Mouse (Mus musculus) small intestine, adult 2 months (tissue): Measurements from ENCODE around the gene Cttn. TPM values are rescaled to one million over a fixed set of nuclear protein-coding genes. Genes with fewer than 3 reads are reported as not detected.
A peak's percentile ranks its signal among the peaks of the same experiment; 100 is the strongest.

Experiments
- H3K27ac ChIP-seq: fragments of 200-500 bp; 2 replicates; pipeline ENCODE4 v1.5.1; 2012; ENCODE audit warnings: low read depth, low read length, control low read depth, inconsistent platforms; ENCODE audit not compliant: insufficient read depth
- H3K27me3 ChIP-seq: fragments of 200-500 bp; 2 replicates; pipeline ENCODE4 v1.6.1; 2012; ENCODE audit warnings: mild to moderate bottlenecking, moderate library complexity, low read length, inconsistent platforms; ENCODE audit not compliant: control insufficient read depth, insufficient read depth
- H3K36me3 ChIP-seq: fragments of 200-500 bp; 2 replicates; pipeline ENCODE4 v1.6.1; 2012; ENCODE audit warnings: mild to moderate bottlenecking, low read length, control low read depth, inconsistent platforms; ENCODE audit not compliant: control insufficient read depth, insufficient read depth
- H3K4me1 ChIP-seq: fragments of 200-500 bp; 2 replicates; pipeline ENCODE4 v1.6.1; 2012; ENCODE audit warnings: low read length, inconsistent platforms, mixed read lengths; ENCODE audit not compliant: control insufficient read depth, insufficient read depth, insufficient read length
- H3K4me3 ChIP-seq: fragments of 200-500 bp; 2 replicates; pipeline ENCODE4 v1.5.1; 2012; ENCODE audit warnings: low read depth, mild to moderate bottlenecking, control low read depth, inconsistent platforms, low read length, moderate library complexity
- CTCF ChIP-seq: fragments of 200-500 bp; IDR thresholded peaks from 2 replicates; pipeline ENCODE4 v1.5.1; 2012; ENCODE audit warnings: low read depth, mild to moderate bottlenecking, control low read depth, inconsistent platforms, low read length, moderate library complexity, mixed read lengths; ENCODE audit not compliant: insufficient replicate concordance, insufficient read length; ENCODE audit errors: extremely low read depth
- POLR2A ChIP-seq: fragments of 200-500 bp; IDR thresholded peaks from 2 replicates; pipeline ENCODE4 v1.6.1; 2012; ENCODE audit warnings: low read depth, mild to moderate bottlenecking, control low read depth, inconsistent platforms, low read length, moderate library complexity
- WGBS: fragments of 180-500 bp; shearing (Covaris S2); methylation state at CpG from one replicate; pipeline ENCODE4 v1.1.7; 2018; 5-methylcytosine and 5-hydroxymethylcytosine counted together
- polyA plus RNA-seq: library from polyadenylated mRNA; depleted of rRNA; stranded (reverse); fragments of >200 nt; gene quantifications from 2 replicates; pipeline ENCODE4 v1.2.3, GENCODE M21; 2012

The Cttn gene
- polyA plus RNA-seq, 1 experiment, result 127 TPM

DNA sequence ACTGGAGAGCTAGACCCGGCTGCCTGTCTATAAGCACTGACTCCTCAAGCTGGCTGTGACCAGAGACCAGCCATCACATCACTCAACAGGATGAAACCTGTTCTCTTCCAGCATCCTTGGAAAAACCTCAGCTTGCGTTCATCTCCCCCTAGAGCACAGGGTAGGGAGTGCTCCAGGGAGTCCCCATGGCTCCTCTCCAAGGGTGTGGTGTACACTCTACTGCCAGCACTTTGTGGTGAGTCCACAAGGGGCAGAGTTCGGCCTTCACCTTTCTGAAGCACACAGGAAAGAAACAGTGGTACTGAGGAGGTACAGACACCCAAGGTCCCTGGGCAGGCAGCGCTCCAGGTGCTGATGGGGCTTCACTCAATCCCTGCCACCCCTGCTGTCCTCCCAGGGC is 55.0 kb downstream of the Cttn start:
- peaks cover 14% of the 10 kb centered on the region for H3K4me1 ChIP-seq
- H3K36me3 ChIP-seq, result no peaks in the 10 kb centered on the region
- no peaks in the 10 kb centered on the region for H3K27me3 ChIP-seq
- WGBS, result 47% methylated on average over 4 of the region's 4 CpGs
- TF ChIP-seq POLR2A (no peak), CTCF (peak; percentile 59; the same call in 1 of the 2 replicates)
- H3K27ac ChIP-seq, result no peak overlapping the region
- no peak overlapping the region for H3K4me3 ChIP-seq

GRCm38 (mm10) chr7:144414632-144415031 is 56.2 kb downstream of the Cttn start:
- H3K27me3 ChIP-seq, result no peaks in the 10 kb centered on the region
- TF ChIP-seq POLR2A, result no peak
- no peak for TF ChIP-seq CTCF
- H3K4me3 ChIP-seq, result no peak overlapping the region
- H3K36me3 ChIP-seq, result no peaks in the 10 kb centered on the region; the same call in 1 of the 2 replicates
- peaks cover 14% of the 10 kb centered on the region for H3K4me1 ChIP-seq
- no peak overlapping the region for H3K27ac ChIP-seq
- WGBS, result 49% methylated on average over 5 of the region's 5 CpGs

DNA sequence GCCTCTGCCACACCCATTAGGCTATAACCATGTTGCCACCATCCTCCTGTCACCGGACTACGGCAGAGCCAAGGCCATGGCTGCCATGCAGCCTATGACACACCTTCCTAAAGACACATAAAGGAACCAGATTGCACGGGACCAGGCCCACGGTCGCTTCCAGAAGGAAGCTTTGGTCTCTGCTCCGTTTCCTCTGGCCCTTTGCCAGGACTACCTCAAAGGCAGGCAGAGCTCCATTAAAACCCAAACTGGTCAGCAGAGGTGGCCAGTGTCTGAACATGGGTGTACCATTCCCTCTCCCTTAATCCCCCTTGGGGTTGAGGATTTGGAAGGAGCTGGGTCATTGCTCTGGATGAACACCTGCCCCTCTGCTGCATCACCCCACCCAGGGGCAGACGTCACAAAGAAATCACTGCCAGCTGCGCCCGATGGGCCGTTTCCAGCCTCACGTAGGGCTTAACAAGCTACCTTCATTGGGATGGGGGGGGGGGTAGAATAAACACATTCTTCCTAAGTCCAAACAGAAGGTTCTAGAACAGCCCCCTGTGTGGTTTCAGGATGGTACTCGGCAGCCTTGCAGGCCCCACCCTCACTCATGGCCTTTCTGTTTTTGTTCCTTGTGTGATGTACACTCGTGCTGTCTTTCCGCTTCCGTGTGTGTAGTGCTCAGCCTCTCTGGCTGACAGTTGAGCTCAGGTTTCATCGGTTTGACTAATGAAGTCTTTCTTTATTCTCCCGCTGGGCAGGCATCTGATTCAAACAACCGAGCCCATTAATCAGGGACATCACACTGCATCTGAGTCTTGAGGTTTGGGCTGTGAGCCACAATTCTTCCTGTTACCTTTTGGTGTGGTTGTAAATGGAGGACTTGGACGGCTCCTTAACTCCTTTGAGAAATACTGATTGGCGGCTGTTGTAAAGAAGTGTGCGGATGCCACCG is 58.6 kb downstream of the Cttn start:
- 69% methylated on average over 22 of the region's 22 CpGs for WGBS
- H3K4me3 ChIP-seq, result no peak overlapping the region
- no peaks in the 10 kb centered on the region; the same call in 1 of the 2 replicates for H3K36me3 ChIP-seq
- H3K4me1 ChIP-seq, result peaks cover 8% of the 10 kb centered on the region
- H3K27ac ChIP-seq, result no peak overlapping the region
- no peaks in the 10 kb centered on the region for H3K27me3 ChIP-seq
- TF ChIP-seq CTCF (no peak), POLR2A (no peak)

DNA sequence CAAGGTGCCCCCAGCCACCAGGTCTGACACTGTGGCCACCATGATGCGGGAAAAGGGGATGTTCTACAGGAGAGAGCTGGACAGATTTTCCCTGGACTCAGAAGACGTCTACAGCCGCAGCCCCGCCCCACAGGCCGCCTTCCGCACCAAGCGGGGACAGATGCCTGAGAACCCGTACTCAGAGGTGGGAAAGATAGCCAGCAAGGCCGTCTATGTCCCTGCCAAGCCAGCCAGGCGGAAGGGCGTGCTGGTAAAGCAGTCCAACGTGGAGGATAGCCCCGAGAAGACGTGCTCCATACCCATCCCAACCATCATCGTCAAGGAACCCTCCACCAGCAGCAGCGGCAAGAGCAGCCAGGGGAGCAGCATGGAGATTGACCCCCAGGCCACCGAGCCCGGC is 61.1 kb downstream of the Cttn start:
- 82% methylated on average over 18 of the region's 18 CpGs for WGBS
- no peak for TF ChIP-seq POLR2A
- no peak for TF ChIP-seq CTCF
- Histone ChIP-seq H3K27me3 (no peaks in the 10 kb centered on the region), H3K4me3 (no peak overlapping the region), H3K36me3 (no peaks in the 10 kb centered on the region; the same call in 1 of the 2 replicates), H3K4me1 (no peaks in the 10 kb centered on the region), H3K27ac (no peak overlapping the region)

DNA sequence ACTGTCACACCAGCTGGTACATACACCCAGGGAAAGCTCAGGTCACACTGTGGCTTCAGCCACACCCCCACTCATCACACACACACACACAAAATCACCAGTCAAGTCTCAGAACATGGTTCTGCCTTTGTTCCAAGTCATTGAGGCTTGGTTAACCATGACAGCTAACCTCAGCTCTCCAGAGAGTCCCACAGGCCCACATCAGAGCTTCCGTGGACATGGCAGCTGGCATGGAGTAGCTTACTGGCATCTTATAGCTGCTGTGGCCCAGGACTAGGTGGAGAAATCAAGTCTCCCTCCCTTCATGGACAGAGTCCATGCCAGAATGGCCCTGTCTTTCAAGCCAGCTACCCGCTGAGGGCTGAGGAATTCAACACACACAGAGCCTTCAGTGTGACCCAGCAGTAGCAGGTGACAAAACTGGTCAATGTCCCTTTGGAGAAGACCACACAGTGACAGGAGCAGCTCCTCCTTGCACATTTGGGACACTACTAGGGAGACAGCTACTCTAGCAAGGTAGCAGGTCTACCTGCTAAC is 62.3 kb downstream of the Cttn start:
- TF ChIP-seq POLR2A (no peak), CTCF (no peak)
- Histone ChIP-seq H3K4me3 (no peak overlapping the region), H3K27ac (no peak overlapping the region), H3K27me3 (no peaks in the 10 kb centered on the region), H3K4me1 (no peaks in the 10 kb centered on the region), H3K36me3 (no peaks in the 10 kb centered on the region; the same call in 1 of the 2 replicates)
- 93% methylated on average over 2 of the region's 2 CpGs for WGBS

- 83% methylated on average over 4 of the region's 4 CpGs for WGBS
- Histone ChIP-seq H3K36me3 (no peaks in the 10 kb centered on the region; the same call in 1 of the 2 replicates), H3K27ac (no peak overlapping the region), H3K4me1 (peaks cover 4% of the 10 kb centered on the region; the same call in 1 of the 2 replicates), H3K27me3 (no peaks in the 10 kb centered on the region), H3K4me3 (no peak overlapping the region)
- TF ChIP-seq POLR2A (no peak), CTCF (no peak)
These were observed 63.1 kb downstream of the Cttn start for GRCm38 (mm10) chr7:144407675-144408074.

DNA sequence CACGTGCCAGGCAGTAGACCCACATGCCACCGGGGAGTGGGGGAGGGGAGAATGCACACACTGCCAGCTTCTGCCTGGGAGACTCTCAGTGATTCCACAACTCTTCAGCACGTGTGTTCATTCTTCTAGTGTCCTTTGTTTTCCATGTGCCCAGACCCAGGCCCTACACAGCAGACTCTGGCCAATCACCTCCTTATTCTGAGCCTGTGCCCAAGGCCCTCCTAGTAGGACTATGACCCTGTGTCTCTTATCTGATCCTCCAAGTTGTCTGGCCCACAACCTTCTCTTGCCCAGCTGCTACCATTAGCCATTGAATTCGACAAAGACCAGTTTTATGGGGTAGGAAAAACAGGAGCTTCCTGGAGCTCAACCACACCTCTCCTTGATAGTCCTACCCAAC is 68.3 kb downstream of the Cttn start:
- 35% methylated on average over 4 of the region's 4 CpGs for WGBS
- Histone ChIP-seq H3K27ac (no peak overlapping the region), H3K27me3 (no peaks in the 10 kb centered on the region), H3K36me3 (no peaks in the 10 kb centered on the region), H3K4me3 (no peak overlapping the region), H3K4me1 (peaks cover 9% of the 10 kb centered on the region; the same call in 1 of the 2 replicates)
- TF ChIP-seq CTCF (no peak), POLR2A (no peak)
